21 mouse cellular contexts compared by ENCODE assay signal in the genomic region with DNA sequence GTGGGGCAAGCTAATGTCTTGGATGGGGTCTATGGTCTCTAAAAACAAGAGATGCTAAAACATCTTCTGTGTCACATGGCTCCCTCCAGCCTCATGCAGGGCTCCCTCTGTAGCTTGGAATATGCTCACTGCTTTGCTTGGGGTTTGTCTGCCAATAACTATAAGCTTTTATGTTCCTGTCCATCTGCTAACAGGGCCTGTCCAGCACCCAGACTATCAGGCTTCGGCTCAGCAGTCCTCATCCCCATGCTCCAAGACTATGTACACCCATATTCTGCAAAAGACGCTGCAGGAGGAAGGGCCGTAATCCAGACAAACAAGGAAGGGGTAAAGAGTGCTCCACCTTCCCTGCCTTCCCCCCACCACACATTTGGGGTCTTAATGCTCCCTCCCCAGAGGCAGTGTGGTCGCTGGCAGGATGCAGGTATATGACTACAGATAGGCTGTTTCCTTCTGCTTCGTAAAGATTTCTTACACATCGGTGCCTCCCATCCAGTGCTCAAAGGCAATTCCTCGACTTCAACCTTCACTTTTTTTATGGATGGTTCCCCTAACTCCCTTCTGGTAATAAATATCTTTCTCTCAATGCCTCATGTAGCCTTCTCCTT.
DNase-seq lines count a peak whose midpoint lies in the region; ATAC-seq lines count a peak whose summit lies in the region.
"Had no signal": no experiment of that assay in that cellular context is flagged by ENCODE, and none has a peak within 500 bp of the region (broad histone marks: within the 10 kb centered on the region; RNA-seq: fewer than 3 reads in every experiment).

No protein-coding gene starts in this region.

- H3K4me1 ChIP-seq in midbrain, embryonic 11.5 days (ENCODE audit: control insufficient read depth, insufficient read depth, low read length) = no peaks in the 10 kb centered on the region
- H3K4me1 ChIP-seq in midbrain, embryonic 16.5 days (ENCODE audit: control insufficient read depth, insufficient read depth, low read length) = no peaks in the 10 kb centered on the region
- H3K4me1 ChIP-seq: intestine, embryonic 15.5 days had no signal

- no peak overlapping the region for H3K4me3 ChIP-seq in midbrain, embryonic 11.5 days (ENCODE audit: low read depth, low read length)
- H3K4me3 ChIP-seq in midbrain, embryonic 16.5 days (ENCODE audit: low read depth, low read length) = no peak overlapping the region
- H3K4me3 ChIP-seq: embryonic facial prominence, embryonic 13.5 days; forebrain, embryonic 12.5 days; heart, embryonic 10.5 days; hindbrain, embryonic 13.5 days; intestine, embryonic 15.5 days had no signal

- WGBS in midbrain, embryonic 11.5 days = 94% methylated on average over 7 of the region's 7 CpGs
- WGBS in midbrain, embryonic 16.5 days = 96% methylated on average over 7 of the region's 7 CpGs

- no peak for DNase-seq in cerebellum, postnatal 10 days
- peak; percentile 77 for DNase-seq in midbrain, embryonic 11.5 days (ENCODE audit: low spot score, missing footprints)
- DNase-seq in c-Kit-positive CD71-positive TER-119-positive erythroid progenitor cells, embryonic 14.5 days (ENCODE audit: low spot score) = no peak
- no peak for DNase-seq in adrenal gland, adult 8-10 months
- DNase-seq: adrenal gland, postnatal 10 days; B cell, adult 2 months; gastrocnemius, postnatal 10 days; heart, adult 18-20 months; heart, postnatal 10 days; heart, postnatal 4 days had no signal

- peak; percentile 80 for ATAC-seq in cerebellum, adult (ENCODE audit: insufficient number of reproducible peaks, low FRiP score, low TSS enrichment)
- no peak for ATAC-seq in midbrain, embryonic 11.5 days (ENCODE audit: low FRiP score)
- ATAC-seq in midbrain, embryonic 16.5 days = no peak
- peak; percentile 70 for ATAC-seq in common myeloid progenitor, adult 5-6 weeks (replicated peaks; ENCODE audit: low read depth, poor library complexity, severe bottlenecking)
- ATAC-seq: CD4-positive, CD25-positive, alpha-beta regulatory T cell, adult 4 months; forebrain, embryonic 16.5 days; intestine, embryonic 15.5 days had no signal

- no peaks in the 10 kb centered on the region for H3K36me3 ChIP-seq in midbrain, embryonic 11.5 days (ENCODE audit: control insufficient read depth, insufficient read depth, low read length)
- H3K36me3 ChIP-seq in midbrain, embryonic 16.5 days (ENCODE audit: control insufficient read depth, insufficient read depth, low read length) = no peaks in the 10 kb centered on the region
- H3K36me3 ChIP-seq: G1E; intestine, embryonic 15.5 days had no signal

- H3K4me2 ChIP-seq in midbrain, embryonic 11.5 days = no peak overlapping the region
- H3K4me2 ChIP-seq in midbrain, embryonic 16.5 days (ENCODE audit: low read length) = no peak overlapping the region
- H3K4me2 ChIP-seq: embryonic facial prominence, embryonic 13.5 days; forebrain, embryonic 12.5 days; hindbrain, embryonic 13.5 days; intestine, embryonic 15.5 days had no signal

- no peak overlapping the region for H3K27ac ChIP-seq in midbrain, embryonic 11.5 days (ENCODE audit: low read depth, low read length)
- H3K27ac ChIP-seq in midbrain, embryonic 16.5 days (ENCODE audit: low read length) = no peak overlapping the region
- H3K27ac ChIP-seq: embryonic facial prominence, embryonic 13.5 days; forebrain, embryonic 12.5 days; heart, embryonic 10.5 days; hindbrain, embryonic 13.5 days; intestine, embryonic 15.5 days had no signal

- H3K9me3 ChIP-seq in midbrain, embryonic 11.5 days (ENCODE audit: control insufficient read depth, low read length) = no peaks in the 10 kb centered on the region
- no peaks in the 10 kb centered on the region for H3K9me3 ChIP-seq in midbrain, embryonic 16.5 days (replicated peaks; ENCODE audit: control insufficient read depth, low read length, poor library complexity, severe bottlenecking)
- H3K9me3 ChIP-seq: embryonic facial prominence, embryonic 13.5 days; forebrain, embryonic 12.5 days; heart, embryonic 10.5 days; hindbrain, embryonic 13.5 days; intestine, embryonic 15.5 days had no signal

- no peak overlapping the region for H3K9ac ChIP-seq in midbrain, embryonic 11.5 days (ENCODE audit: low read length)
- no peak overlapping the region for H3K9ac ChIP-seq in midbrain, embryonic 16.5 days (ENCODE audit: low read depth, low read length)
- H3K9ac ChIP-seq: embryonic facial prominence, embryonic 13.5 days; forebrain, embryonic 12.5 days; hindbrain, embryonic 13.5 days; intestine, embryonic 15.5 days had no signal

- no peaks in the 10 kb centered on the region for H3K27me3 ChIP-seq in midbrain, embryonic 11.5 days (ENCODE audit: control insufficient read depth, insufficient read depth, low read length)
- no peaks in the 10 kb centered on the region for H3K27me3 ChIP-seq in midbrain, embryonic 16.5 days (ENCODE audit: control insufficient read depth, insufficient read depth, low read depth, low read length)
- H3K27me3 ChIP-seq: embryonic facial prominence, embryonic 13.5 days; forebrain, embryonic 12.5 days; hindbrain, embryonic 13.5 days; intestine, embryonic 15.5 days had no signal

Comparison
In these comparisons a context has a peak if more than half of its experiments do, and no peak if none do; other contexts are left out.
1. ATAC-seq: peak in cerebellum, adult (single experiment) and common myeloid progenitor, adult 5-6 weeks (single experiment); none in midbrain, embryonic 11.5 days (single experiment) and midbrain, embryonic 16.5 days (single experiment).